Mouse (Mus musculus): Measurements from ENCODE around the gene Il1f6.
A peak's percentile ranks its signal among the peaks of the same experiment; 100 is the strongest.
"Not testable (repeated sequence)": the region's sequence is repeated elsewhere in the genome, so short reads cannot be mapped to it uniquely, and the experiment has no call there.

The Il1f6 gene

DNA sequence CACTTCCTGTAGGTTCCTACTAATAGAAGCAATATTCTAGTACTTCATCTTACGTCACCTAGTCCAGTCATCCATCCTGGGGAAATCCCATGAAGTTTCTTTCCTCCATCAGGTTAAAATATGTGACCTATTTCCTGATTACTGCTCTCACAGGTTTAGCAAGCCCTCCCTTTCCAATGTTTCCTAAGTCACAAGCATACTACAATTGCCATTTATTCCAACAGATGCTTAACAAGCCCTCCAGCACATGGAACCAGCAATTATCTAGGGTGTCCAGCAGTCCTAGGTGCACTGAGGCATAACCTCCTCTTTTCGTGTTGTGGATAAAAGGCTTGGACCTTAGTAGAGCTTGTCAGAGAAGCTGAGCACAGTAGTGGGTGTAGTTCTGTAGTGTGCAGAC, at the start of gene Il1f6:
Gene Il1f6, plus strand, starts transcription at position 301 of the 400 bp plus-strand sequence.
- DNase-seq: no peak

DNA sequence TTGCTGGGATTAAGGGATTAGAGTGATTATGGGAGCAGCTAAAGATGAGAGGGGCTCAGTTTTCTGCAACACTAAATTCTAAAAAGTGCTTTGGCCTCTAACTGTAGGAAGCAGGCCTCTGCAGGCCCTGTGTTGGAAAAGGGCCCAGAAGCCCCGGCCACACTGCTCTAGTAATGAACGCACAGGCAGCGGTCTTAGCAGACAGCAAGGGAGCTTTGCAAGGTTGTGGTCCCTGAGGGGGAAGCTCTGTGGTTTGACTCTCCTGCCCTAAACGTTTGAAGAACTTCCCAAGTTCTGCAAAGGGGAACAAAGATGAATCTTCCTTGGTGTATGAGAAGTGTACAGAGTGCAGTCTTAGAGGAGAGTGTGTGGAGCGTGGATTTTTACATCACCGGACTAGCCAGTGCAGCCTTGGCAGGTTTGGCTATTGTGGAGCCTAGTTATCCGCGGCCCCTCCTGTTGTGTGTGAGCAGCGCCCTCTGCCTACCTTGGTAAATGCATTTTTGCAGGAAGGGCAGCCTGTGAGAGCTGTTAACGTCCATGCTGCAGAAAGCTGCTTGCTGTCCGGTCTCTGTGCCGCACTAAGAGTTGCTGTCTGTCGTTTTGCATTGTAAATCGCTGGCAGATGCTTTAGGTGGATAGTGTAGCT, 33.4 kb upstream of the Il1f6 start:
- DNase-seq: peak; percentile 2

DNA sequence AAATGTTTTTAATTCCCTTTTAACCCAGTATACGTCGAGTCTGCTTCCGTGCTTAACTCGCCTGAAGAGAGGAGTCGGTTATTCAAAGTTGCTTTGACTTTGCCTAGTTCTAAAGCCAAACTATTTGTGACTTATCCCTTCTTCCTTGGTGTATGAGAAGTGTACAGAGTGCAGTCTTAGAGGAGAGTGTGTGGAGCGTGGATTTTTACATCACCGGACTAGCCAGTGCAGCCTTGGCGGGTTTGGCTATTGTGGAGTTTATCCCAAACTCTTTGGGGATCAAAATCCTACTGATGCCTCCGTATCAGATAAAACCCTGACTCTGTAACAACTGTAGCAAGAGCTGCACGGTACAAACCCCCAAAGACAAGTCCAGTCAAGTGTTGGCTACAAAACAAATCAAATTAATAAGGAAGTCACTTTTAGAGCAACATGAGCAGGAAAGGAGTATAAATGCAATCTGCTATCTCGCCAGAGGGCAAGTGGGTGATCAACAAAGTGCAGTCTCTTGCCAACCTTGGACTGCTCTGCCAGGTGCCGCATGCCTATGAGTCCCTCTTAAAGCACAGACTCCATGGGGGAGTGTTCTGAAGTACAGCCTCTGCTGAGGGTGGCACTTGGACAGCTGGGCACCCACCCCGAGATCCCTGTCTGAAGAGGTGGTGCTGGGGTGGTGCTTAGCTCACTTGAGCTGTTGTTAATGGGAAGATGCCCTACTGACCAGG, 32.6 kb upstream of the Il1f6 start:
- not testable (repeated sequence) for DNase-seq

DNA sequence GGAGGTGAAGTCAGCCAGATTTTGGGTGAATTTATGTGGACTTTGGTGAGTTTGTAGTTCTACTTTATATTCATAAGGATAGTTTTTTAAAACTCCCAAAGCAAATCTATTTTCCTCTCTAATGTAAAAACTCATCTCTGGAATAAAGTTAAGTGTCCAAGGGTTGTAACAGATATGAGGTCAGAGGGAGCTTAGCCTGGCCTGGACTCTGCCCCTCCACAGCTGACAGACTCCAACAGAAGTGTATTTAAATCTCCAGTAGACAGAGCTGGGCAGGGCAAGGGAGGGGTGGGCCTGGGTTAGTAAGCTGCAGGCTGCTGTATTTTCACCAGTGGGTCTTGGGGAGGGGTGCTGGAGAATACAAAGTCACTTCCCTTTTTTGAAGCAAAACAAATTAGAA, 31.1 kb upstream of the Il1f6 start:
- not testable (repeated sequence) for DNase-seq

DNA sequence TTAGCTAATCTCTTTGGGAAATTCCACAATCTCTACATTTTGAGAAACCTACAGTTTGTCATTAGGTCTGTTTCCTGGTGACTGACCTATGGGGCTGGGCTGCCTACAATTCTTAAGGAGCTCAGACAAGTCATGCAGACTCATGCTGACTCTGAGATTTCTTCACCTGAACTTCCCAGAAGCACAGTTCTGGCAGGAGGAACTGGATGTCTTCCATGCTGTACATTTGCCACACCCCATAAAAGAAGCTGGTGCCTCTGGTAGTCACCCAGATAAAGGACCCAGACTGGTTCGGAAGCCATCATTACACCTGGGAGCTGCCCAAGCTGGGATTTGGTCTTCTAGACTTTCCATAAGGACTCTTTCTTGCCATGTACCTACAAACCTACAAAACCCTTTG, 29.0 kb upstream of the Il1f6 start, which contains the start of gene Il1f9:
Gene Il1f9, plus strand, starts transcription at position 301 of the 400 bp plus-strand sequence.
- no peak for DNase-seq

DNA sequence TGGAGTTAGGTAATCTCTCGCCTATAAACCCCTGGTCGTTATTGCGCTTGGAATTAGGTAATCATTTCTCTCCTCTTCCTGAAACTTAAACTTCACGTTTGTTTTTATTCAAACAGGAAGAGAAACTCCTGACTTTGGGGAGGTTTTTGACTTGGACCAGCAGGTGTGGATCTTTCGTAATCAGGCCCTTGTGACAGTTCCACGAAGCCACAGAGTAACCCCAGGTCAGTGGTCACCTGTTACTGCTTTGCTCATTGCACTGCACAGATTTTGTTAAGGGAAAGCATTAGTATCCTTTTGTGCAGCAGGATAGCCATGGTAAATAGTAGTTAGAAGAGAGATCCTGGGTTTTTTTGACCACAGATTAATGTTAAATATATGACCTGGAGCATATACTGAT, 27.6 kb upstream of the Il1f6 start:
- no peak for DNase-seq

DNA sequence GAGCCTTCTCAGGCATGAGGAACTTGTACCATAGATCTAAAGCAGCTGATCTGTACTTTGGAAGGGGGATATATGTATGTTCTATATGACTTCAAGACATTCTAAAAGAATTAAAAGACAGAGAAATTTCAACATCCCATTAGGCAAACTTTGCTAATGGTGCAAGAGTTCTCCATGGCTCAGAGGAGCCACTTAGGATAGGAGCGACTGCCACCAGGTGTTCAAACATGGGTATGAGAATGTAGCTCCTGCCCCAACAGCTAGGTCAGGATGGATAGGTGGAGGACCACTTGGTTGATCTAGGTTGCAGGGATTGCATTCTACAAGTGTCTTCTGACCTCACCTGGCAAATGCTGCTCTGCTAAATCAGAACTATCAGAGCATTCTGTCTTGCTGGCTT, 27.0 kb upstream of the Il1f6 start:
- DNase-seq: no peak

DNA sequence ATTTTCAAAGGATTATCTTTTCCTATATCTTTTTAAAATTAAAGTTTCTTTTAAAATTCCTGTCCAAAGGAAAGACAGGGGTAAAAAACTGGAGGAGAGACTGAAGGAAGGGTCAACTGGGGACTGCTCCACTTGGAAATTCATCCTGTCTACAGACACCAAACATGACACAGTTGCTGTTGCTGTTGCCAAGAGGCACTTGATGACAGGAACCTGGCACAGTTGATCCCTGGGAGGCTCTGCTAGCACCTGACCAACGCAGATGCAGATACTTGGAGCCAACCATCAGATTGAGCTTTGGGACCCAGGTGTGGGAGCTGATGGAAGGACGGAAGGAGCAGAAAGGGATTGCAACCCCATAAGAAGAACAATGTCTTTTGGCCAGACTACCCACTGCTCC, 12.0 kb downstream of the Il1f6 start:
- no peak for DNase-seq

DNA sequence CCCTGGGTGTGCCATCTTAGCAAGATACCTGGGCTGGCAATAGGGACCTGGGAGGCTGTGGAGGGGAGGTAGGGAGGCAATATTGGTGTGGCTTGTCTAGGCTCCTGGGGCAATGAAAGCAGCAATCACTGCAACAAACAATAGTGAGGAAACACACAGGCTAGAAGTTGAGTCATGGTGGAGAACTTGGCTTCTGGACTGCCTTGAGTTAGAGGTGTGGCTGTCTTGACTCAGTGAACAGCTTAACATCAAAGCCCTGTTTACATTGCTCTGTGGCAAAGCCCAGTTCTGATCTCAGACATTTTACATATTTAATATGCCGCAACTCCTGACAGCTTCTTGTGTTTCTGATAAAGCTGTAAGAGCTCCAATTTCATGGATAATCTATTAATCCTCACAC, 52.3 kb downstream of the Il1f6 start:
- DNase-seq: no peak

DNA sequence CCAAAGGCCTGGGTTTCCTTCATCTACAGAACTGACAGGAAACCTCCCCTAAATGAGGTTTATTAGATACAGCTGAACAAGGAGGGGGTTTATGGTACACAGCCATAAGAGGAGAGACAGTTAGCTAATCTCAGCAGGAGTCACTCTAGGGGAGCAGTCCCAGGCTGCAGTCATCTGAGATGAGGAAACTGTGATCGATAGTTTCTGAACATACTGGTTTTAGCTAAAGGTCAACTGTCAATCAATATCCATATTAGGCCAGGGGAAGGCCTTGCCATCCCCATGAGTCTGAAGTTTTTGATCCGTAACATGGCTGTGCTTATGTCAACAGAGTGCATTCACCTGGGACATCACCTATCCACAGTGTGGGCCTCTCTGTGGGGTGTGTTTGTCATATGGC, 58.4 kb downstream of the Il1f6 start:
- no peak for DNase-seq

DNA sequence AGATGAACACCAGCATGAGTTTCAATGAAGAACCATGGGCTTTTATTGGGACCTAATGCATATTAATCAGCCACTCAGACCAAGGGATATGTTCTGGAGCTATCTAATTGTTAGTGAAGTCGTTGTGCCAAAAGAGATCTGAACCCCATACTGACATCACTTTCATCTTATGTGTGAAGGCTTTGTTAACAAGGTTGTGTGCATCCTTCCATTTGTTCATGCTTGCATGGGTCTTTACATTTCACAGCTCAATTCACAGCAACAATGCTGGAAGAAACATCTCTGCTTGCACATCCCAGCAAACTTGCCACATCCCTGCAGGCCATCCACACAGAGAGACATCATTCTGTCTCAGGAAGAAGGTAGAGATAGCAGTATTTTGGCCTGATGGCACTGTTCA, 59.9 kb downstream of the Il1f6 start:
- no peak for DNase-seq
